Mouse (Mus musculus): ENCODE data around the gene Myof. TPM values are rescaled to one million over a fixed set of nuclear protein-coding genes. Genes with fewer than 3 reads are reported as not detected.

Myof gene
- total RNA-seq, 2 experiments from 2014 or later: 4.0 to 8.0 TPM

- Histone ChIP-seq H3K27ac (no peak overlapping the region), H3K4me3 (no peak overlapping the region)
- no peak for TF ChIP-seq CTCF (IDR thresholded peaks at IDR 0.05)
- intact Hi-C loops (cut with DNase I): no loop called here
- DNase-seq (ENCODE audit: extremely low spot score in 1 of 2, low spot score in 2 of 2): no peak
Observed at GRCm38 (mm10) chr19:37851590-37852038, 191.8 kb downstream of the Myof start.

Other genes with a start within 250 kb of the Myof start
- under 1 TPM; 0.35 to 0.38 TPM for gene Cep55, start 11.4 kb upstream of the Myof start, total RNA-seq (2021)
- under 1 TPM in 1 of 2 experiments, not detected in 1; 0.25 TPM for gene Ffar4, start 53.5 kb upstream of the Myof start, total RNA-seq (2021)
- gene Rbp4, start 81.7 kb upstream of the Myof start, total RNA-seq (2021): 10 to 100 TPM; 23.7 to 23.9 TPM
- under 1 TPM; 0.21 to 0.34 TPM for gene Pde6c, start 89.2 kb upstream of the Myof start, total RNA-seq (2021)
- gene Fra10ac1, start 180.6 kb upstream of the Myof start, total RNA-seq (2021): 10 to 100 TPM; 14.4 to 16.3 TPM
- 100 to 1,000 TPM; 133 to 144 TPM for gene Lgi1, start 221.0 kb upstream of the Myof start, total RNA-seq (2021)

All from left cerebral cortex, adult 2 months (tissue).